Mouse (Mus musculus) spleen, adult 2 months (tissue): ENCODE results near the gene Map4k3. TPM values are rescaled to one million over a fixed set of nuclear protein-coding genes. Genes with fewer than 3 reads are reported as not detected.

Source experiments
- DNase-seq, 2 experiments: peaks; one replicate each; pipeline versions ENCODE4 v3.0.0 to v3.0.0-alpha.2; 2012 to 2021; ENCODE audit warnings: low spot score in 2 of 2, low read depth in 1 of 2
- H3K27ac ChIP-seq: fragments of 200-500 bp; 2 replicates; pipeline ENCODE4 v1.5.1; 2012; ENCODE audit warnings: low read length, inconsistent platforms; ENCODE audit not compliant: insufficient read depth
- H3K27me3 ChIP-seq: fragments of 200-500 bp; 2 replicates; pipeline ENCODE4 v1.6.1; 2012; ENCODE audit warnings: mild to moderate bottlenecking, moderate library complexity, low read length, inconsistent platforms; ENCODE audit not compliant: control insufficient read depth, insufficient read depth
- H3K36me3 ChIP-seq: fragments of 200-500 bp; 2 replicates; pipeline ENCODE4 v1.6.1; 2012; ENCODE audit warnings: mild to moderate bottlenecking, low read length, inconsistent platforms; ENCODE audit not compliant: control insufficient read depth, insufficient read depth
- H3K4me1 ChIP-seq: fragments of 200-500 bp; 2 replicates; pipeline ENCODE4 v1.6.1; 2011; ENCODE audit warnings: inconsistent platforms; ENCODE audit not compliant: control insufficient read depth, insufficient read depth, insufficient read length
- H3K4me3 ChIP-seq: fragments of 200-500 bp; 2 replicates; pipeline ENCODE4 v1.5.1; 2011; ENCODE audit warnings: mild to moderate bottlenecking, inconsistent platforms; ENCODE audit not compliant: insufficient read depth, insufficient read length; ENCODE audit errors: extremely low read depth
- CTCF ChIP-seq: fragments of 200-500 bp; IDR thresholded peaks from 2 replicates; pipeline ENCODE4 v1.5.1; 2011; ENCODE audit warnings: mild to moderate bottlenecking, inconsistent platforms; ENCODE audit not compliant: insufficient read depth, insufficient read length, insufficient replicate concordance; ENCODE audit errors: extremely low read depth
- POLR2A ChIP-seq: fragments of 200-500 bp; IDR thresholded peaks from 2 replicates; pipeline ENCODE4 v1.6.1; 2011; ENCODE audit warnings: low read depth, low read length, inconsistent platforms
- WGBS: fragments of 180-500 bp; shearing (Covaris S2); methylation state at CpG from one replicate; pipeline ENCODE4 v1.1.7; 2018; 5-methylcytosine and 5-hydroxymethylcytosine counted together
- polyA plus RNA-seq: library from polyadenylated mRNA; depleted of rRNA; stranded (reverse); fragments of >200 nt; gene quantifications from 2 replicates; pipeline ENCODE4 v1.2.3, GENCODE M21; 2012

The Map4k3 gene
- polyA plus RNA-seq, 1 experiment = 4.3 TPM

- no peak for DNase-seq
- Histone ChIP-seq H3K4me1 (peaks cover 4% of the 10 kb centered on the region; the same call in 1 of the 2 replicates), H3K27me3 (no peaks in the 10 kb centered on the region), H3K4me3 (no peak overlapping the region), H3K36me3 (no peaks in the 10 kb centered on the region), H3K27ac (no peak overlapping the region)
- WGBS = 68% methylated on average over 12 of the region's 12 CpGs
- TF ChIP-seq POLR2A (no peak), CTCF (no peak)
These were observed 29.9 kb downstream of the Map4k3 start for GRCm38 (mm10) chr17:80698191-80698901.

DNA sequence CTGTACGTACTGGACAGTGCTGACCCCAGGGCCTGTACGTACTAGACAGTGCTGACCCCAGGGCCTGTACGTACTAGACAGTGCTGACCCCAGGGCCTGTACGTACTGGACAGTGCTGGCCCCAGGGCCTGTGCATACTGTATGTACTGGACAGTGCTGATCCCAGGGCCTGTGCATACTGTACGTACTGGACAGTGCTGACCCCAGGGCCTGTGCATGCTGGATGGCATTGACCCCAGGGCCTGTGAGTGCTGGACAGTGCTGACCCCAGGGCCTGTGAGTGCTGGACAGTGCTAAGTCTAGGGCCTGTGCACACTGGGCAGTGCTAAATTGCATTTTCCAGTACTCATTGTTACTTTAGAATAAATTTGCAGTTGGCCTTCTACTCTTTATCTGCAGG lies 31.3 kb downstream of the Map4k3 start:
- no peak for TF ChIP-seq CTCF
- peaks cover 4% of the 10 kb centered on the region; the same call in 1 of the 2 replicates for H3K4me1 ChIP-seq
- H3K36me3 ChIP-seq = no peaks in the 10 kb centered on the region
- WGBS = 94% methylated on average over 5 of the region's 5 CpGs
- H3K27ac ChIP-seq = no peak overlapping the region
- H3K27me3 ChIP-seq = no peaks in the 10 kb centered on the region
- no peak overlapping the region for H3K4me3 ChIP-seq
- no peak for DNase-seq

- H3K4me1 ChIP-seq = peaks cover 4% of the 10 kb centered on the region; the same call in 1 of the 2 replicates
- no peak overlapping the region for H3K4me3 ChIP-seq
- no peak for DNase-seq
- H3K27me3 ChIP-seq = no peaks in the 10 kb centered on the region
- H3K27ac ChIP-seq = no peak overlapping the region
- 89% methylated on average over 6 of the region's 6 CpGs for WGBS
- TF ChIP-seq POLR2A = no peak
- TF ChIP-seq CTCF = no peak
- H3K36me3 ChIP-seq = no peaks in the 10 kb centered on the region
These were observed 32.1 kb downstream of the Map4k3 start for GRCm38 (mm10) chr17:80696210-80696609.

DNA sequence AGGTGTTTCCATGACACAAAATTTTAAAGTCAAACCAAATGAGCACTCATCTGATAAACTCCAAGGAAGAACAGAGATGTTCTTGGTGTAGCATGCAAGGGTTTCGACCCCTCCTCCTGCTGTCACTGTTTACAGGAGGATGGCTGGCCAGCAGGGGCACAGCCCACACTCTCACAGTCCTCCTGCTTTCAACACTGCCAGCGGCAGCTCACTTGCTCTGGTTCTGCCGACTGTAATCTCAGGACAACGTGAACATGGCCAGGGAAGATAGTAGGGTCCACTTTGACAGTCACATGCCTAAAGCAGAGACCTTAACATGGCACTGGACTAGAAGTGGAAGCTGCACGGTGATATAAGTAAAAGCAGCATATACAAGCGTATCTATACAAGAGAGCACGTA lies 34.6 kb downstream of the Map4k3 start:
- no peak for TF ChIP-seq POLR2A
- TF ChIP-seq CTCF = no peak
- Histone ChIP-seq H3K4me3 (no peak overlapping the region), H3K4me1 (peaks cover 1% of the 10 kb centered on the region; the same call in 1 of the 2 replicates), H3K36me3 (no peaks in the 10 kb centered on the region), H3K27me3 (no peaks in the 10 kb centered on the region), H3K27ac (no peak overlapping the region)
- WGBS = 84% methylated on average over 7 of the region's 7 CpGs
- no peak for DNase-seq

- H3K4me3 ChIP-seq = no peak overlapping the region
- TF ChIP-seq CTCF (no peak), POLR2A (no peak)
These were observed 36.1 kb downstream of the Map4k3 start for GRCm38 (mm10) chr17:80692183-80692582.

GRCm38 (mm10) chr17:80688701-80689100 lies 39.6 kb downstream of the Map4k3 start:
- 94% methylated on average over 11 of the region's 11 CpGs for WGBS
- no peak for DNase-seq
- no peaks in the 10 kb centered on the region for H3K4me1 ChIP-seq
- H3K4me3 ChIP-seq = no peak overlapping the region
- no peaks in the 10 kb centered on the region; the same call in 1 of the 2 replicates for H3K36me3 ChIP-seq
- H3K27me3 ChIP-seq = no peaks in the 10 kb centered on the region
- no peak overlapping the region for H3K27ac ChIP-seq
- TF ChIP-seq CTCF = no peak
- no peak for TF ChIP-seq POLR2A

More at GRCm38 (mm10) chr17:80692183-80692582, 36.1 kb downstream of the Map4k3 start:
- Histone ChIP-seq H3K36me3 (no peaks in the 10 kb centered on the region), H3K4me1 (no peaks in the 10 kb centered on the region), H3K27me3 (no peaks in the 10 kb centered on the region), H3K27ac (no peak overlapping the region)
- DNase-seq = no peak
- 89% methylated on average over 13 of the region's 13 CpGs for WGBS

DNA sequence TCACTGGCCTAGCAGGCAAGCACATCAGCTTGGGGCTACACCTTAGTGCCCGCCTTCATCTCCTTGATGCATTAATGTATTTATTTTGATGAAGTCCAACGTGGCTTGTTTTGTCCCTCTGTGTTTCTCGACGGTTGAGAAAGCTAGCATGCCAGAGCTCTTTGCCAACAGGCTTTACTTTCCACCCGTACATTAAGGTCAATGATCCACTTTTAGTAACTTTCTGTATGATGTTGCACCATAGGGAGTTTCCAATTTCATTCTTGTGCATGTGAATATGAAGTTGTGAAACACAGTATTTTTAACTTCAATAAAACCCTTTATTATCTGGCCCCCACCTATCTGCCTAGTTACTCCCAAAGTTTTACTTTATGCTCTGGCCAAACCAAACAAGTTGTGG lies 42.2 kb downstream of the Map4k3 start:
- Histone ChIP-seq H3K27me3 (no peaks in the 10 kb centered on the region), H3K4me1 (no peaks in the 10 kb centered on the region), H3K4me3 (no peak overlapping the region), H3K36me3 (no peaks in the 10 kb centered on the region; the same call in 1 of the 2 replicates), H3K27ac (no peak overlapping the region)
- DNase-seq = no peak
- 83% methylated on average over 5 of the region's 5 CpGs for WGBS
- TF ChIP-seq POLR2A = no peak
